Mouse (Mus musculus): ENCODE data around the gene Setd1a. TPM values are rescaled to one million over a fixed set of nuclear protein-coding genes. Genes with fewer than 3 reads are reported as not detected.

Gene Setd1a
- total and polyA plus RNA-seq, 2 experiments from 2014 or later, result 7.5 to 7.6 TPM

GRCm38 (mm10) chr7:127759716-127760115, 16.8 kb upstream of the Setd1a start:
- Histone ChIP-seq H3K27ac (ENCODE audit: low read depth) (no peak overlapping the region), H3K4me2 (ENCODE audit: low read depth, low read length) (no peak overlapping the region)
- peak; percentile 50; the same call in 1 of the 2 replicates for ATAC-seq (ENCODE audit: insufficient read depth, low read depth)

DNA sequence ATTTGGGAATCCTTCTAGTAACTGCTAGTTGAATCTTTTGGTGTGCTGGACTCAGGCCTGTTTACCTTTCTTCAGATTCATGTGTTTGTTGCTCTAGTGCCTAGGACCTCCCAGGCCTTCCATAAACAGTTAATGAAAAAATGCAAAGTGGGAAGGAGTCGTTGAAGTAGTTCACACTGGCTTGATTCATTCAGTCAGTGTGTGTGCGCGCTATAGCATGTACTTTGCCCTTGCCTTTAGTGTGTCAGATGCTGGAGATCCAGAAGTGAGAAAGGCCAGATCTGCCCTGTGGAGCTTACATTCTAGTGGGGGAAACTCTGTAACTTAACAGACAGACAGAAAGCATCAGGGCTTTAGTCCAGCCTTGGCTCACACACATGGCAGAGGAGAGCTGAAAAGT, 16.0 kb upstream of the Setd1a start:
- peaks cover 6% of the 10 kb centered on the region; the same call in 1 of the 2 replicates for H3K4me1 ChIP-seq (ENCODE audit: control insufficient read depth, insufficient read depth)
- ATAC-seq (ENCODE audit: insufficient read depth, low read depth) (no peak), DNase-seq (ENCODE audit: low spot score) (no peak)
- TF ChIP-seq EP300 (IDR thresholded peaks at IDR 0.05; ENCODE audit: low read depth) (no peak), CTCF (IDR thresholded peaks at IDR 0.05; ENCODE audit: low read depth) (no peak)
- no peaks in the 10 kb centered on the region for H3K27me3 ChIP-seq (ENCODE audit: control insufficient read depth, insufficient read depth, low read length)
- H3K36me3 ChIP-seq (replicated peaks; ENCODE audit: control insufficient read depth, insufficient read depth, low read length), result peaks cover 44% of the 10 kb centered on the region
- no peak overlapping the region for H3K9ac ChIP-seq (replicated peaks; ENCODE audit: low read depth, low read length)
- H3K4me3 ChIP-seq (ENCODE audit: low read depth, low read length), result no peak overlapping the region
- H3K4me2 ChIP-seq (ENCODE audit: low read depth, low read length), result no peak overlapping the region
- H3K9me3 ChIP-seq (replicated peaks; ENCODE audit: control insufficient read depth, low read length), result no peaks in the 10 kb centered on the region
- no peak overlapping the region for H3K27ac ChIP-seq (ENCODE audit: low read depth)
- WGBS, result 73% methylated on average over 3 of the region's 3 CpGs

More at GRCm38 (mm10) chr7:127759716-127760115, 16.8 kb upstream of the Setd1a start:
- H3K4me1 ChIP-seq (ENCODE audit: control insufficient read depth, insufficient read depth), result peaks cover 6% of the 10 kb centered on the region; the same call in 1 of the 2 replicates
- DNase-seq (ENCODE audit: low spot score), result no peak
- no peak overlapping the region for H3K9ac ChIP-seq (replicated peaks; ENCODE audit: low read depth, low read length)
- 22% methylated on average over 6 of the region's 6 CpGs for WGBS
- peaks cover 42% of the 10 kb centered on the region for H3K36me3 ChIP-seq (replicated peaks; ENCODE audit: control insufficient read depth, insufficient read depth, low read length)
- no peak overlapping the region for H3K4me3 ChIP-seq (ENCODE audit: low read depth, low read length)
- no peak for TF ChIP-seq CTCF (IDR thresholded peaks at IDR 0.05; ENCODE audit: low read depth)
- no peak for TF ChIP-seq EP300 (IDR thresholded peaks at IDR 0.05; ENCODE audit: low read depth)
- no peaks in the 10 kb centered on the region for H3K27me3 ChIP-seq (ENCODE audit: control insufficient read depth, insufficient read depth, low read length)
- H3K9me3 ChIP-seq (replicated peaks; ENCODE audit: control insufficient read depth, low read length), result no peaks in the 10 kb centered on the region

- Histone ChIP-seq H3K4me2 (ENCODE audit: low read depth, low read length) (no peak overlapping the region), H3K4me3 (ENCODE audit: low read depth, low read length) (no peak overlapping the region), H3K4me1 (ENCODE audit: control insufficient read depth, insufficient read depth) (peaks cover 6% of the 10 kb centered on the region; the same call in 1 of the 2 replicates), H3K9ac (replicated peaks; ENCODE audit: low read depth, low read length) (no peak overlapping the region), H3K27ac (ENCODE audit: low read depth) (no peak overlapping the region), H3K9me3 (replicated peaks; ENCODE audit: control insufficient read depth, low read length) (no peaks in the 10 kb centered on the region), H3K27me3 (ENCODE audit: control insufficient read depth, insufficient read depth, low read length) (no peaks in the 10 kb centered on the region), H3K36me3 (replicated peaks; ENCODE audit: control insufficient read depth, insufficient read depth, low read length) (peaks cover 48% of the 10 kb centered on the region)
- ATAC-seq (ENCODE audit: insufficient read depth, low read depth) (peak; percentile 39; the same call in 1 of the 2 replicates), DNase-seq (ENCODE audit: low spot score) (peak; percentile 65)
- TF ChIP-seq CTCF (IDR thresholded peaks at IDR 0.05; ENCODE audit: low read depth) (peak; percentile 89), EP300 (IDR thresholded peaks at IDR 0.05; ENCODE audit: low read depth) (no peak)
- 18% methylated on average over 7 of the region's 7 CpGs for WGBS
Observed at GRCm38 (mm10) chr7:127761026-127761425, 15.4 kb upstream of the Setd1a start.

DNA sequence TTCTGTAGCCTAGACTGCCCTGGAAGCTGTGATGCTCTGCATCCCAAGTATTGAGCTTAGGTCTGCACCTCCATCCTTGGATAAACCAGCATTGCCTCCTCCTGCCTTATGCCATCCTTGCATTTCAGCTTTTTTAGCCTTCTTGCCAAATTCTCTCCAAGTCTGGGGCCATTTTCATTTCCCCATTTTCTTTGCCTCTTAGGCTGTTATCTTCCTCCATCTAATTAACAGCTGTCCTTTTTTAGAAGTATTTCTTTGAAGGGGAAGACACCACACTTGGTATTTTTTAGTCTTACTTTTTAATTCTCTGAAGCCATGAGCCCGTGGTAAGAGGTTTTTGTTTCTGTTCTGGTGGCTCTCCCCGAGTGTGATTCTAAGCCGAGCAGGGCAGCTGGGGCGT, 12.8 kb upstream of the Setd1a start:
- WGBS, result 89% methylated on average over 4 of the region's 4 CpGs
- DNase-seq (ENCODE audit: low spot score) (no peak), ATAC-seq (ENCODE audit: insufficient read depth, low read depth) (no peak)
- Histone ChIP-seq H3K27me3 (ENCODE audit: control insufficient read depth, insufficient read depth, low read length) (no peaks in the 10 kb centered on the region), H3K36me3 (replicated peaks; ENCODE audit: control insufficient read depth, insufficient read depth, low read length) (peaks cover 42% of the 10 kb centered on the region), H3K4me3 (ENCODE audit: low read depth, low read length) (no peak overlapping the region), H3K9ac (replicated peaks; ENCODE audit: low read depth, low read length) (no peak overlapping the region), H3K4me1 (ENCODE audit: control insufficient read depth, insufficient read depth) (peaks cover 6% of the 10 kb centered on the region; the same call in 1 of the 2 replicates), H3K9me3 (replicated peaks; ENCODE audit: control insufficient read depth, low read length) (no peaks in the 10 kb centered on the region), H3K4me2 (ENCODE audit: low read depth, low read length) (no peak overlapping the region), H3K27ac (ENCODE audit: low read depth) (no peak overlapping the region)
- TF ChIP-seq CTCF (IDR thresholded peaks at IDR 0.05; ENCODE audit: low read depth) (no peak), EP300 (IDR thresholded peaks at IDR 0.05; ENCODE audit: low read depth) (no peak)

DNA sequence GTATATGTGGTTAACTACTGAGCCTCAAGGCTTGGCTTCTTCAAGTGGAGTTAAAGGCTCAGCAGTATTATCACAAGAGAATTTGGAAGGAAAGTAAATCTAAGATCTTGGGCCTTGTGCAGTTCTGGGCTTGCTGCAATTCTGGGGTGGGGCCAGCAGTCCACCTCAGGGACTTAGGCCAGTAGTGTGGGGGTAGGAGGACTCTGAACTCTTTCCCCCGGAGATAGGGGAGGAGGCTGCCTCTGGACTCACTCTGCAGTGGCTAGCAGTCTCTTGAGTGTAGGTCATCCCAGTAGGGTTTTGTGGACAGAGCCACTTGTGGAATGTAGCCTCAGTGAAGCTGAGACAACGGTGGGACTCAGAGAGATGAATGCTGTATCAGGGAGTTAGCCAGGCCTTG, 10.7 kb upstream of the Setd1a start:
- TF ChIP-seq EP300 (IDR thresholded peaks at IDR 0.05; ENCODE audit: low read depth) (no peak), CTCF (IDR thresholded peaks at IDR 0.05; ENCODE audit: low read depth) (no peak)
- Histone ChIP-seq H3K27ac (ENCODE audit: low read depth) (no peak overlapping the region), H3K9ac (replicated peaks; ENCODE audit: low read depth, low read length) (no peak overlapping the region), H3K4me2 (ENCODE audit: low read depth, low read length) (no peak overlapping the region), H3K9me3 (replicated peaks; ENCODE audit: control insufficient read depth, low read length) (no peaks in the 10 kb centered on the region), H3K27me3 (ENCODE audit: control insufficient read depth, insufficient read depth, low read length) (no peaks in the 10 kb centered on the region), H3K4me1 (ENCODE audit: control insufficient read depth, insufficient read depth) (peaks cover 12% of the 10 kb centered on the region), H3K36me3 (replicated peaks; ENCODE audit: control insufficient read depth, insufficient read depth, low read length) (peaks cover 42% of the 10 kb centered on the region), H3K4me3 (ENCODE audit: low read depth, low read length) (no peak overlapping the region)
- ATAC-seq (ENCODE audit: insufficient read depth, low read depth), result no peak
- no peak for DNase-seq (ENCODE audit: low spot score)
- 67% methylated on average over 2 of the region's 2 CpGs for WGBS

Measured in heart, postnatal 0 days (tissue).